Mouse (Mus musculus): ENCODE results near the gene Nploc4. TPM values are rescaled to one million over a fixed set of nuclear protein-coding genes. Genes with fewer than 3 reads are reported as not detected.

Gene Nploc4
- total RNA-seq, 2 experiments from 2014 or later = 84.6 to 100 TPM

- DNase-seq (ENCODE audit: low spot score) = no peak
Observed at GRCm38 (mm10) chr11:120341661-120342060, 95.8 kb downstream of the Nploc4 start.

GRCm38 (mm10) chr11:120339978-120340513 is 97.5 kb downstream of the Nploc4 start:
- no peak for DNase-seq (ENCODE audit: low spot score)

DNA sequence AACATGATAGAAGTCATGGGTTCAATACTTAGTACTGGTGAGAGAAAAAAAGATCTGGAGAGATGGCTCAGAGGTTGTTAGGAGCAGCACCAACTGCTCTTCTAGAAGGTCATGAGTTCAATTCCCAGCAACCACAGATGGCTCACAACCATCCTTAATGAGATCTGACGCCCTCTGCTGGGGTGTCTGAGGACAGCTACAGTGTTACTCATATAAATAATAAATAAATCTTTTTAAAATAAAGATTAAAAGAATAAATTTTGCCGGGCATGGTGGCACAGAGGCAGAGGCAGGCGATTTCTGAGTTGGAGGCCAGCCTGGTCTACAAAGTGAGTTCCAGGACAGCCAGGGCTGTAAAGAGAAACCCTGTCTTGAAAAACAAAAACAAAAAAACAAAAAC is 98.7 kb downstream of the Nploc4 start:
- DNase-seq (ENCODE audit: low spot score) = no peak

DNA sequence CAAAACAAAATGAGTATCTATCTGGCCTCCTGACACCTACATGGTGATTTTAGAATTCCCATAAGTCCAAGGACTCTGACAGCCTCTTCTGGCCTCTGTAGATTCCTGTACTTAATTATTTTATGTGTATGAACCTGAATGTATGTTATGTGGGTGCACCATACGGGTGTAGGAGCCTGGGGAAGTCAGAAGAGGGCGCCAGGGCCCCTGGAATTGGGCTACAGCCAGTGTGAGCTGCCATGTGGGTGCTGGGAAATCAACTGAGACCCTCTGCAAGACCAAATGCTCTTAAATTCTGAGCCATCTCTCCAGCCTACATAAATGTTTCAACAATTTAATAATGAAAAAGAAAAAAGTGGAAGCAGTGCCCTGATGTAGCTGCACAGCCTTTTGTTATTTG is 100.1 kb downstream of the Nploc4 start:
- DNase-seq (ENCODE audit: low spot score) = no peak

DNA sequence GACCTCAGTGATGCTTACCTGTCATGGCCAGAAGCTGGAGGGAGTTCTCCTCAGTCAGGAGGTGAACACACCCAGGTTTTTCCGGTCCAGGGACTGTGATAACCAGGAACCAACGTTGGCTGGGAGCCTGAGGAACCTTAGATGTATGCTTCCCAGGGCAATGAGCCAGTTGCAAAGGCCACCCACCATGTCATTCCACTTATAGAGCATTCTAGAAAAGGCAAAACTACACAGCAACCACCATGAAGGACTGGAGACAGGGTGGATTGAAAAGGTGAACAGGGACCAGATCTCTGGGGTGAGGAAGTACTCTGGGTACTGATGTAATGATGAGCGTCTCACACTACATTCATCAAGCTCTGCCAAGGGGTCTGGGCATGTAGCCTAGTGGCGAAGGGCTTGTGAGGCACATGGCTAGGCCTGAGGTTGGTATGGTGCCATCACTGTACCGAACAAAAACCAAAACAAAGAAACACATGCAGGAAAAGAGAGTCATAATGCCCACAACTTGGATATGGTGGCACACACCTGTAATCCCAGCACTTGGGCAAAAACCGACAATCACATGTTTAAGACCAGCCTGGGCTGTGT is 102.0 kb downstream of the Nploc4 start:
- DNase-seq (ENCODE audit: low spot score) = no peak

Small RNA genes lying within 50 kb of the gene (microRNA-seq; reads per million reads assigned to microRNA genes)
- not detected for gene Gm23419
- gene Mir6935 = not detected

Other genes with a start within 250 kb of the Nploc4 start
- gene Bahcc1, start 204.8 kb downstream of the Nploc4 start, total RNA-seq (2021) = 1 to 10 TPM; 3.4 to 4.6 TPM
- gene Actg1, start 89.2 kb downstream of the Nploc4 start, total RNA-seq (2021) = 100 to 1,000 TPM; 158 to 253 TPM
- under 1 TPM; 0.39 to 0.52 TPM for gene Fscn2, start 76.2 kb downstream of the Nploc4 start, total RNA-seq (2021)
- 10 to 100 TPM in 1 of 2 experiments, 1 to 10 TPM in 1; 8.3 to 19.3 TPM for gene Faap100, start 58.9 kb downstream of the Nploc4 start, total RNA-seq (2021)
- gene Tspan10, start 4.9 kb upstream of the Nploc4 start, total RNA-seq (2021) = under 1 TPM in 1 of 2 experiments, not detected in 1; 0.57 TPM
- gene Pde6g, start 15.8 kb upstream of the Nploc4 start, total RNA-seq (2021) = under 1 TPM; 0.33 to 0.39 TPM
- gene Oxld1, start 20.4 kb upstream of the Nploc4 start, total RNA-seq (2021) = 10 to 100 TPM; 18.9 to 24.7 TPM
- 1 to 10 TPM; 5.7 to 6.2 TPM for gene Ccdc137, start 20.4 kb upstream of the Nploc4 start, total RNA-seq (2021)
- gene Arl16, start 29.9 kb upstream of the Nploc4 start, total RNA-seq (2021) = 1 to 10 TPM; 4.3 to 6.2 TPM
- gene Mrpl12, start 46.9 kb upstream of the Nploc4 start, total RNA-seq (2021) = 100 to 1,000 TPM; 130 to 136 TPM
- 1 to 10 TPM; 3.3 to 4.5 TPM for gene Slc25a10, start 54.1 kb upstream of the Nploc4 start, total RNA-seq (2021)
- under 1 TPM in 1 of 2 experiments, not detected in 1; 0.45 TPM for gene Gcgr, start 93.0 kb upstream of the Nploc4 start, total RNA-seq (2021)
- 10 to 100 TPM; 18.4 to 22.7 TPM for gene Mcrip1, start 112.0 kb upstream of the Nploc4 start, total RNA-seq (2021)
- gene Ppp1r27, start 113.4 kb upstream of the Nploc4 start, total RNA-seq (2021) = 100 to 1,000 TPM; 140 to 577 TPM
- 100 to 1,000 TPM; 188 to 221 TPM for gene P4hb, start 135.5 kb upstream of the Nploc4 start, total RNA-seq (2021)
- 10 to 100 TPM; 71.0 to 89.8 TPM for gene Arhgdia, start 143.9 kb upstream of the Nploc4 start, total RNA-seq (2021)
- 10 to 100 TPM; 42.8 to 48.6 TPM for gene Alyref, start 160.7 kb upstream of the Nploc4 start, total RNA-seq (2021)
- 10 to 100 TPM; 45.9 to 52.1 TPM for gene Anapc11, start 160.7 kb upstream of the Nploc4 start, total RNA-seq (2021)
- not detected for gene Npb, start 170.8 kb upstream of the Nploc4 start, total RNA-seq (2021)
- gene Pcyt2, start 180.2 kb upstream of the Nploc4 start, total RNA-seq (2021) = 10 to 100 TPM; 26.1 to 27.7 TPM
- 1 to 10 TPM; 3.6 to 4.2 TPM for gene Sirt7, start 187.5 kb upstream of the Nploc4 start, total RNA-seq (2021)
- gene Mafg, start 195.9 kb upstream of the Nploc4 start, total RNA-seq (2021) = 10 to 100 TPM; 50.2 to 58.8 TPM
- 1 to 10 TPM; 2.8 to 3.2 TPM for gene Pycr1, start 206.1 kb upstream of the Nploc4 start, total RNA-seq (2021)
- gene Myadml2, start 210.4 kb upstream of the Nploc4 start, total RNA-seq (2021) = 100 to 1,000 TPM; 124 to 137 TPM
- gene Notum, start 223.5 kb upstream of the Nploc4 start, total RNA-seq (2021) = not detected
- 10 to 100 TPM; 31.1 to 33.4 TPM for gene Aspscr1, start 235.3 kb upstream of the Nploc4 start, total RNA-seq (2021)

All from gastrocnemius, adult 18-20 months (tissue).